Mouse (Mus musculus): Measurements from ENCODE around the gene Fcgr3. TPM values are rescaled to one million over a fixed set of nuclear protein-coding genes. Genes with fewer than 3 reads are reported as not detected.
"Not testable (repeated sequence)": the region's sequence is repeated elsewhere in the genome, so short reads cannot be mapped to it uniquely, and the experiment has no call there.

The Fcgr3 gene
- polyA plus RNA-seq, 1 experiment from 2014 or later: 11.8 TPM

DNA sequence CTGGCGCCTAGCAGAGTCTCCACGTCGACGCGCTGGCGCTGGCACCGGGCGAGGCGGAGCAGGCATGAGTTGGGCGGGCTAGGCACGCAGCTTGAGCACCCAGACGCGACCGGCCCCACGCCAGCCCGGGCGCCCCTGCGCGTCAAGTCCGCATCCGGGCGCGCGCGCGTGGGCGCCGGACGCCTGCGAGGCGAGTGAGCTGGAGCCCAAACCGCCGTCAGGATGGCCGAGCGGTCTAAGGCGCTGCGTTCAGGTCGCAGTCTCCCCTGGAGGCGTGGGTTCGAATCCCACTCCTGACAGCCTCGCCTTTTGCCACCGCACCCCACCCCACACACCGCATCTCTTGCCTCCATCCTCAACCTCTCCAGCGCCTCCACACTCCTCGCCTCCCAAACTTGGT is 1.0 kb upstream of the Fcgr3 start:
- not testable (repeated sequence) for H3K36me3 ChIP-seq; H3K27ac ChIP-seq (replicated peaks); H3K9ac ChIP-seq (replicated peaks); H3K9me3 ChIP-seq (replicated peaks)
- Histone ChIP-seq H3K4me1 (peaks cover 11% of the 10 kb centered on the region), H3K4me3 (replicated peaks) (peak overlapping the region; percentile 34), H3K27me3 (replicated peaks) (peaks cover 46% of the 10 kb centered on the region), H3K4me2 (peak overlapping the region; percentile 51)
- peak; percentile 9 for ATAC-seq (ENCODE audit: low FRiP score)
- 5% methylated on average over 30 of the region's 45 CpGs for WGBS

- H3K36me3 ChIP-seq; H3K9me3 ChIP-seq (replicated peaks); H3K9ac ChIP-seq (replicated peaks); H3K27ac ChIP-seq (replicated peaks): not testable (repeated sequence)
- ATAC-seq (ENCODE audit: low FRiP score): peak; percentile 40
- WGBS: under 1% methylated on average over 23 of the region's 35 CpGs
- Histone ChIP-seq H3K4me3 (replicated peaks) (peak overlapping the region; percentile 32), H3K4me1 (peaks cover 11% of the 10 kb centered on the region), H3K4me2 (peak overlapping the region; percentile 47), H3K27me3 (replicated peaks) (peaks cover 45% of the 10 kb centered on the region)
Observed at GRCm38 (mm10) chr1:171065243-171065587, 480 bp upstream of the Fcgr3 start.

DNA sequence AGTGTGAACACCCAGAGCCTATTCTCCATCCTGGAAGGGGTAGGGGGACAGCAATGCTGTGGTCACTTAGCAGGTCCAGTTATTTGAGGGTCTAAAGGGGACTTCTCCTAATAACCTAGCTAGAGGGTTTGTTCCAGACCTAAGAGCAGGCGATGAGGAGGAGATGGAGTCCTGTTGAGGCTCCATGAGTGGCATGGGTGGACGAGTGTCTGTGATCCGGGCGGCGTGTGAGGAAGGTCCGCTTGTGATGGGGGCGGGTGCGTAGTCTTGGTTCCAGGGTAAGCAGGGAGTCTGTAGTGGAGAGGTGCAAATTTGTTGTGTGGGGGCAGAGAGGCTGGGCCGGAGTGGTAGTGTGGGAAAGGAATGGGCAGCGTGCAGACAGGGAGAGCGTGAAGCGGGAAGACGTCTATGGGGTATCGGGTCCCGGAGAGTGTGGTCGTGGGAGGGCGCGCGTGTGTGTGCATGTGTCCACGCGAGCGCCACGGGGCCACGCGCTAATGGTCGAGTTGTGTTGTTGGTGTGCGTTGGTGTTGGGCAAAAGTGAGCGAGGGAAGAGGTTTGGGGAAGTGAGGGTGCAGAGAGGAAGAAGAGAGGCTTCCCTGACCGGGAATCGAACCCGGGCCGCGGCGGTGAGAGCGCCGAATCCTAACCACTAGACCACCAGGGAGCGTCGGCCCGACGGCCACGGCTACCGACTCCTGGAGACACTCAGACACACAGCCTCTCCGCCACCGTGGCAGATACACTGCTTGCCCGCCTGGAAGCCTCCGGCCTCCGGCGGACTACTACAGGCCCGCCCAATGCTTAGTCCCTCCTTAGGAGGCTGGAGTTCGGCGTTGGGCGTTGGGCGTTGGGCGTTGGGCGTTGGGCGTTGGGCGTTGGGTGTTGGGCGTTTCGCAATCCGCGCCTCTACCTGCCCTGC is 905 bp downstream of the Fcgr3 start:
- peaks cover 37% of the 10 kb centered on the region for H3K27me3 ChIP-seq (replicated peaks)
- WGBS: 8% methylated on average over 40 of the region's 61 CpGs
- H3K9me3 ChIP-seq (replicated peaks): not testable (repeated sequence)

DNA sequence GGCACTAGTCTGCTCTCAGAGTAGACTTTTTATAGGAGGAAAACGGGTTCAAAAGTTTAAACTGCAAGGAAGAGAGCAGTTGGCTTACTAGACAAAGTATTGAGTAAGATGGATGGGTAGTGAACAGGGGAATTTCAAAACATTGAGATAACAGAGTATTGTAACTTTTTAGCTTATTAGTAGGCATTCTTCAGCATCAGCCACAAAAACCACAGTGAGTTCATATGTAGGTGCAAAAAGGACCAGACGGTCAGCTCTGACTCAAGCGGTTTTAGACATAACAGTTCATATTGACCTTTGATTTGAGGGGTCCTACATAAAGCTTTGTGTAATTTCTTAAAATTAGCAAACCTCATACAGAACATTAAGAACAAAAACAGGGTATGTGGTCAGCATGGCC is 3.2 kb downstream of the Fcgr3 start:
- no peak overlapping the region for H3K4me2 ChIP-seq
- H3K27me3 ChIP-seq (replicated peaks): peaks cover 31% of the 10 kb centered on the region
- H3K36me3 ChIP-seq: no peaks in the 10 kb centered on the region
- H3K4me1 ChIP-seq: peaks cover 11% of the 10 kb centered on the region
- no peak overlapping the region for H3K27ac ChIP-seq (replicated peaks)
- no peaks in the 10 kb centered on the region for H3K9me3 ChIP-seq (replicated peaks)
- H3K9ac ChIP-seq (replicated peaks): no peak overlapping the region
- 90% methylated on average over 3 of the region's 3 CpGs for WGBS
- no peak overlapping the region for H3K4me3 ChIP-seq (replicated peaks)
- no peak for ATAC-seq (ENCODE audit: low FRiP score)

More for the DNA sequence above, 905 bp downstream of the Fcgr3 start:
- H3K27ac ChIP-seq (replicated peaks); H3K36me3 ChIP-seq; H3K9ac ChIP-seq (replicated peaks): not testable (repeated sequence)
- Histone ChIP-seq H3K4me2 (peak overlapping the region; percentile 47), H3K4me3 (replicated peaks) (peak overlapping the region; percentile 32), H3K4me1 (peaks cover 11% of the 10 kb centered on the region)
- ATAC-seq (ENCODE audit: low FRiP score): peak; percentile 74

DNA sequence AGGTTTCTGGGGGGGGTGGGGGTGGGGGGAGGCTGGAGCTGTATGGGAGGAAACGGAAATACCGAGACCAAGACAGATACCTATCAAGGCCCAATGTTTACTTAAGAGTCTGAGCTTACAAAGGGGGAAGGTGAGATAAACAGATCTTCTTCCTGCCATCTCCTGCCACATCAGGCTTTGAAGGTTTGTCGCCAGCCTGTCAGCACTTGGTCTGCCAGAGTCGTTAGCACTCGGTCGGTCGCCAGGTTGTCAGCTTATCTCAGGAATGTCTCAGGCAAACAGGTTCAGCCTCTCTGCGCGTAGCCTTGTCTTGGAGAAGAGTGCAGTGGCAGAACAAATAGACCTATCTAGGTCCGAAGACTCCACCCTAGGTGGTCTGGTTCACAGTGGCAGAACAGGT is 4.3 kb downstream of the Fcgr3 start:
- no peak for ATAC-seq (ENCODE audit: low FRiP score)
- H3K4me2 ChIP-seq: no peak overlapping the region
- no peaks in the 10 kb centered on the region for H3K9me3 ChIP-seq (replicated peaks)
- no peak overlapping the region for H3K4me3 ChIP-seq (replicated peaks)
- H3K4me1 ChIP-seq: peaks cover 9% of the 10 kb centered on the region
- no peak overlapping the region for H3K27ac ChIP-seq (replicated peaks)
- H3K36me3 ChIP-seq: no peaks in the 10 kb centered on the region
- peaks cover 23% of the 10 kb centered on the region for H3K27me3 ChIP-seq (replicated peaks)
- WGBS: 64% methylated on average over 10 of the region's 10 CpGs
- no peak overlapping the region for H3K9ac ChIP-seq (replicated peaks)

- no peak overlapping the region for H3K4me2 ChIP-seq
- H3K27me3 ChIP-seq (replicated peaks): peaks cover 16% of the 10 kb centered on the region
- no peak overlapping the region for H3K4me3 ChIP-seq (replicated peaks)
- no peak overlapping the region for H3K9ac ChIP-seq (replicated peaks)
- no peak for ATAC-seq (ENCODE audit: low FRiP score)
- H3K27ac ChIP-seq (replicated peaks): no peak overlapping the region
- no peaks in the 10 kb centered on the region for H3K9me3 ChIP-seq (replicated peaks)
- peaks cover 3% of the 10 kb centered on the region; the same call in 1 of the 2 replicates for H3K4me1 ChIP-seq
- WGBS: 77% methylated on average over 2 of the region's 2 CpGs
- no peaks in the 10 kb centered on the region for H3K36me3 ChIP-seq
Observed at GRCm38 (mm10) chr1:171059203-171059602, 5.5 kb downstream of the Fcgr3 start.

GRCm38 (mm10) chr1:171057253-171057652 is 7.5 kb downstream of the Fcgr3 start:
- H3K27me3 ChIP-seq (replicated peaks): peaks cover 6% of the 10 kb centered on the region
- H3K9me3 ChIP-seq (replicated peaks): no peaks in the 10 kb centered on the region
- ATAC-seq (ENCODE audit: low FRiP score): no peak
- H3K4me2 ChIP-seq: no peak overlapping the region
- no peak overlapping the region for H3K9ac ChIP-seq (replicated peaks)
- no peak overlapping the region for H3K27ac ChIP-seq (replicated peaks)
- no peaks in the 10 kb centered on the region for H3K4me1 ChIP-seq
- no peaks in the 10 kb centered on the region for H3K36me3 ChIP-seq
- 89% methylated on average over 5 of the region's 5 CpGs for WGBS
- H3K4me3 ChIP-seq (replicated peaks): no peak overlapping the region

DNA sequence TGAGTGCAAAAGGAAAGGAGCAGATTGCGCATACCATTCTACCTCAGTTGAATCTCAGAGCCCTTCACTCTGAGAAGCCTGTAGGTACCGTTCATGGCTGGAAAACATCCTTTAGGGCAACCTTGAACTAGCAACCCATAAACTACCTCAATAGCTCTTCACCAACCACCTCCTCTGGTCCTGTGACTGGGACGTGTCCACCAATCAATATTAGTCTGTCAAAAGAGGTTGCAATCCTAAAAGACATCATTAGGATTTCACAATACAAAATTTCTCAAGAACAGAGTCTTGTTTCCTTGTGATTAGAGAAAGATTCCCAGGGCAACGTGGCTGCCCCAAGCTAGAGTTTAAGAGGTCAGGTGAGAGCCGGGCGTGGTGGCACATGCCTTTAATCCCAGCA is 11.4 kb downstream of the Fcgr3 start:
- H3K27ac ChIP-seq (replicated peaks): no peak overlapping the region

DNA sequence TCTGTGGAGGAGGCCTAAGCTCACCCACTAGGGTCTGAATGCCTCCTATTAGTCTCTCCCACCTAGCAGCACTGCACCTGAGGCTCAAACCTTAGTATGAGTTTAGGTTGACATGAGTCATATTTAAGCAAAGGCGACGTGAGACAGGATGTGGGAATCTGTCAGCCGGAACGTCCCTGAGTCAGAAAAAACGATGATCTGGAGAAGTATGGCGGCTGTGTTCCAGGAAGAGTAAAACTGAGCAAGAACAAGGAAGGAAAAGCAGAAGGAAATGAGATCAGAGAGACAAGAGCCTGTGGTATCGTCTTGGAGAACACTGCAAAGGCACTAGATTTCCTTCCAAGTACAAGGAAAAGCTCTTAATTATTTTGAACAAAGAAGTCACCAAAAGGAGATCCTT is 14.0 kb downstream of the Fcgr3 start:
- no peak for ATAC-seq (ENCODE audit: low FRiP score)
- H3K9ac ChIP-seq (replicated peaks): no peak overlapping the region
- H3K4me1 ChIP-seq: no peaks in the 10 kb centered on the region
- no peak overlapping the region for H3K27ac ChIP-seq (replicated peaks)
- H3K9me3 ChIP-seq (replicated peaks): no peaks in the 10 kb centered on the region
- no peak overlapping the region for H3K4me2 ChIP-seq
- H3K36me3 ChIP-seq: no peaks in the 10 kb centered on the region
- 90% methylated on average over 7 of the region's 7 CpGs for WGBS
- H3K27me3 ChIP-seq (replicated peaks): no peaks in the 10 kb centered on the region
- H3K4me3 ChIP-seq (replicated peaks): no peak overlapping the region

More for the DNA sequence above, 11.4 kb downstream of the Fcgr3 start:
- Histone ChIP-seq H3K4me3 (replicated peaks) (no peak overlapping the region), H3K9ac (replicated peaks) (no peak overlapping the region), H3K36me3 (no peaks in the 10 kb centered on the region), H3K4me1 (no peaks in the 10 kb centered on the region), H3K9me3 (replicated peaks) (no peaks in the 10 kb centered on the region), H3K27me3 (replicated peaks) (no peaks in the 10 kb centered on the region; the same call in 1 of the 2 replicates), H3K4me2 (no peak overlapping the region)
- ATAC-seq (ENCODE audit: low FRiP score): no peak
- WGBS: 90% methylated on average over 6 of the region's 6 CpGs

GRCm38 (mm10) chr1:171049263-171049662 is 15.5 kb downstream of the Fcgr3 start:
- ATAC-seq (ENCODE audit: low FRiP score): no peak
- H3K9me3 ChIP-seq (replicated peaks): no peaks in the 10 kb centered on the region
- 0 out of 2 replicates have a peak overlapping the region, but pooled peaks have one; percentile 12 for H3K4me3 ChIP-seq (replicated peaks)
- 51% methylated on average over 10 of the region's 10 CpGs for WGBS
- H3K4me1 ChIP-seq: 0 out of 2 replicates have a peak, but pooled peaks cover 2% of the 10 kb centered on the region
- H3K27me3 ChIP-seq (replicated peaks): no peaks in the 10 kb centered on the region
- H3K4me2 ChIP-seq: peak overlapping the region; percentile 25
- no peak overlapping the region for H3K9ac ChIP-seq (replicated peaks)
- H3K36me3 ChIP-seq: no peaks in the 10 kb centered on the region
- no peak overlapping the region for H3K27ac ChIP-seq (replicated peaks)

DNA sequence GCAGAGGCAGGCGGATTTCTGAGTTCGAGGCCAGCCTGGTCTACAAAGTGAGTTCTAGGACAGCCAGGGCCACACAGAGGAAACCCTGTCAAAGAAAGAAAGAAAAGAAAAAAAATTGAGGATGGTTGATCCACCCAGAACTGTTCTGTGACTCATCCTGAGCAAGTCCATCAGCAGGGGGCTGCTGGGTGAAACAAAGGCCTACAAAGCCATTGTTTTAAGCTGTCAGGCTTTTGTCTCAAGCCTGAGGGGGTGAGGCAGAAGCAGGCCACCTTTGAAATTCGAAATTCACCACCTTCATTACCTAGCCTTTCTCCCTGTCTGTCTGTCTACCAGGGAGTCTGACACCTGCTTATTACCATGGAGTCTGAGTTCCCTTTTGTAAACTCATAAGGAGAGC is 18.2 kb downstream of the Fcgr3 start:
- Histone ChIP-seq H3K36me3 (no peaks in the 10 kb centered on the region), H3K27me3 (replicated peaks) (no peaks in the 10 kb centered on the region), H3K4me3 (replicated peaks) (no peak overlapping the region), H3K9me3 (replicated peaks) (no peaks in the 10 kb centered on the region), H3K27ac (replicated peaks) (no peak overlapping the region), H3K4me1 (0 out of 2 replicates have a peak, but pooled peaks cover 2% of the 10 kb centered on the region), H3K4me2 (no peak overlapping the region), H3K9ac (replicated peaks) (no peak overlapping the region)
- 82% methylated on average over 3 of the region's 3 CpGs for WGBS
- no peak for ATAC-seq (ENCODE audit: low FRiP score)

- peak overlapping the region; percentile 46 for H3K9ac ChIP-seq (replicated peaks)
- 5% methylated on average over 14 of the region's 14 CpGs for WGBS
- H3K4me3 ChIP-seq (replicated peaks): peak overlapping the region; percentile 73
- no peaks in the 10 kb centered on the region for H3K9me3 ChIP-seq (replicated peaks)
- peak overlapping the region; percentile 91; the same call in 1 of the 2 replicates for H3K27ac ChIP-seq (replicated peaks)
- H3K4me1 ChIP-seq: 0 out of 2 replicates have a peak, but pooled peaks cover 2% of the 10 kb centered on the region
- H3K27me3 ChIP-seq (replicated peaks): 0 out of 2 replicates have a peak, but pooled peaks cover 3% of the 10 kb centered on the region
- peak overlapping the region; percentile 56 for H3K4me2 ChIP-seq
- H3K36me3 ChIP-seq: no peaks in the 10 kb centered on the region
- ATAC-seq (ENCODE audit: low FRiP score): peak; percentile 16
Observed at GRCm38 (mm10) chr1:171045079-171045465, 19.7 kb downstream of the Fcgr3 start.

All from neural tube, embryonic 15.5 days (tissue).